Mouse (Mus musculus) brown adipose tissue, adult 24 weeks (tissue): Measurements from ENCODE around the gene Vezf1. TPM values are rescaled to one million over a fixed set of nuclear protein-coding genes. Genes with fewer than 3 reads are reported as not detected.
A peak's percentile ranks its signal among the peaks of the same experiment; 100 is the strongest.

Experiments
- H3K27ac ChIP-seq: fragments of 200-500 bp; replicated peaks from 2 replicates; pipeline ENCODE4 v1.5.1; 2012; ENCODE audit warnings: low read depth, mild to moderate bottlenecking, low read length
- H3K4me1 ChIP-seq: fragments of 200-500 bp; 2 replicates; pipeline ENCODE4 v1.6.1; 2012; ENCODE audit warnings: low read length, mixed read lengths; ENCODE audit not compliant: control insufficient read depth, insufficient read depth, insufficient read length
- H3K4me3 ChIP-seq: fragments of 200-500 bp; 2 replicates; pipeline ENCODE4 v1.5.1; 2012; ENCODE audit warnings: low read depth, mild to moderate bottlenecking, low read length, moderate library complexity; ENCODE audit not compliant: insufficient read depth
- polyA plus RNA-seq: library from polyadenylated mRNA; stranded (reverse); fragments of >200 nt; gene quantifications from 2 replicates; pipeline ENCODE4 v1.2.4, GENCODE M21; 2012; ENCODE audit not compliant: missing spikeins, insufficient read depth, insufficient read length

Gene Vezf1
- polyA plus RNA-seq, 1 experiment = 19.7 TPM

GRCm38 (mm10) chr11:88118817-88119642 lies 51.0 kb downstream of the Vezf1 start:
- H3K27ac ChIP-seq = peak overlapping the region; percentile 99
- H3K4me1 ChIP-seq = peaks cover 51% of the 10 kb centered on the region
- no peak overlapping the region for H3K4me3 ChIP-seq

DNA sequence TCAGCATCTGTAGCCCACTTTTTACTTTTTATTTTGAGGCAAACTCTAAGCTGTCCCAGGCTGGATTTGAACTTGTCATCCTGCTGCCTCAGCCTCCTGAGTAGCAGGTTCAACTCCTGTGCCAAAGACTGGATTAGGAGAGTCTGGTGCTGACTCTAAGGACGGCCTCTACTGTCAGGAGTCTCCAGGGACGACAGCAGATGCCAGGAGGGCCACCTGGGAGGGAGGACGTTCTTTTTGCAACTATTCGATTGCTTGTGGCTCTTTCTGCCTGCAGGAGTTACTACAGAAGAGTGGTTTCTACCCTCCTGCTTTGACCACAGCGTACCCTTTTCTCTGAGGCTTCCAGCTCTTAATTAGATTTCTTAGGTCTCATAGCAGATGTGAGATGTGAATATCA lies 54.5 kb downstream of the Vezf1 start:
- H3K4me3 ChIP-seq = no peak overlapping the region
- no peak overlapping the region for H3K27ac ChIP-seq
- peaks cover 18% of the 10 kb centered on the region for H3K4me1 ChIP-seq

DNA sequence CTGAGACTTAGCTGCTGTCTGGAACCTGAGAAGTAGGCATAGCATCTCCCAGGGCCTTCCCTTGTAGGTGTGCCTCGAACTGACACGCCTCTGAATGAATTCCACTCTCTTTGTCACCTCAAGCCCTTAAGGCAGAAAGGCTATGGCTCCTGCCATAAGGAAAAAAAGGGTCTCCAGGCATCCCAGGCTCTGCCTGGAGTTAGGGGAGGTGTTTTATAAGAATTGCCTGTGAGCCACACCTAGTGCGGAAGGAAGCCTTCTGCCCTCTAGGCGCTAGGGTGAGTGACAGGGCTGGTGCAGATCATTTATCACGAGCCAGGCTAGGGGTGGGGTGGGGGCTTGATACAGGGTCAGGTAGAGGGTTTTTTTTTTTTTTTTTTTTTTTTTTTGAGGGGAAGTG lies 54.9 kb downstream of the Vezf1 start:
- Histone ChIP-seq H3K4me1 (peaks cover 15% of the 10 kb centered on the region), H3K4me3 (no peak overlapping the region), H3K27ac (no peak overlapping the region)

DNA sequence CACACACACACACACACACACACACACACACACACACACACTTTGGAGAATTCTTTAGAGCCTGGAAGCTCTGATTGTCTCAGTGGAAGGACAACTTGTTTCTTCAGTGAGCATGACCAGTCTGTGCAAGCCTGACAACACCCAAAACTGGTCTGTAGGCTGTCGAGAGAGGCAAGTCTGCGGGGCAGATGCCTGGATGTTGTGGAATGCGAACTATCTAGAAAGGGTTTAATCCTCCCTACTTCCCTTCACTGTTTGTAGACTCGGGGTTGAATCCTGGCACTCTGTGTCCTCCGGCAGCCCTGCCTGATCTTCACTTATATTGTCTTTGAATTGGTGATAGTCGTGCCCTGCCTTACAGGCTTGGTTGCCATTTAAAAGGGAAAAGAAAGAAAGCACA lies 55.7 kb downstream of the Vezf1 start:
- H3K4me1 ChIP-seq = peaks cover 14% of the 10 kb centered on the region
- H3K4me3 ChIP-seq = no peak overlapping the region
- no peak overlapping the region for H3K27ac ChIP-seq

- Histone ChIP-seq H3K4me1 (peaks cover 8% of the 10 kb centered on the region), H3K27ac (no peak overlapping the region), H3K4me3 (no peak overlapping the region)
Observed at GRCm38 (mm10) chr11:88125483-88125882, 57.4 kb downstream of the Vezf1 start.

- Histone ChIP-seq H3K4me3 (no peak overlapping the region), H3K4me1 (peaks cover 11% of the 10 kb centered on the region), H3K27ac (no peak overlapping the region)
Observed at GRCm38 (mm10) chr11:88126306-88126793, 58.3 kb downstream of the Vezf1 start.

DNA sequence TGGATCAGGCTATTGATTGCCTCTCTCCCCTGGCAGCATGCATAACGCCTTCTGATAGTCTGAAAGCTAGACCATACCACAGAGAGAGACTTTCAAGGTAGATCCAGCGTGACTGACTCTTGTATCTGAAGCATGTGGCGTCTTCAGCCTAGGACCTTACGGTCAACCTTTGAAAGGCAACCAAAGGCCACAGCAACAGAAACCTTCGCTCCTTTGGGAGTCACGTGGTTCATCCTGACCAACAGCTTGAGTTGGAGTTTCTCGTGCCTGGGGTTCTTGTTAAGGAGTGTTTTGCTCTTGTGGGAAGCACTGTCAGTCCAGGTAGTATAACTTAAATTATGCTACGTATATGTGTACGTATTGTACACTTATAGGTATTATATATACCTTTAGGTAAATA lies 60.4 kb downstream of the Vezf1 start:
- Histone ChIP-seq H3K27ac (no peak overlapping the region), H3K4me3 (no peak overlapping the region), H3K4me1 (peaks cover 25% of the 10 kb centered on the region)

DNA sequence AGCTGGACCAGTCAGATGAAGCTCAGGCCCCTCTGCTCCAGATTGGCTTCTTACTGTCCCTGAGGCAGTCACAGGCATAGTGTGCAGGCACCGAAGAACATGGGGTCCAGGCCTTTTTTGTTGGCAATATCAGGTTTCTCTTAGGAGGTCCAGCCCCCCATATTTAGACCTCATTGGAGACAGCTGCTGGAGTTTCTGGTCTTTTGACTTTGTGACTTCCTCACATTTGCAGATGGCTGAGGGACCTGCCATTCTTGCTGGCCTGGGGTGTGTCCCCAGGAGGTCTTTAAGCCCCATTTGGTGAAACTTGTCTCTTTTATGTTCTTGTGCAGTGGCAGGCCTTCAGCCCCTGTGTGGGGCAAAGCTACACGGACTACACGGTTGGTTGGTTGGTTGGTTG lies 61.2 kb downstream of the Vezf1 start:
- H3K4me1 ChIP-seq = peaks cover 25% of the 10 kb centered on the region
- H3K4me3 ChIP-seq = no peak overlapping the region
- no peak overlapping the region for H3K27ac ChIP-seq

DNA sequence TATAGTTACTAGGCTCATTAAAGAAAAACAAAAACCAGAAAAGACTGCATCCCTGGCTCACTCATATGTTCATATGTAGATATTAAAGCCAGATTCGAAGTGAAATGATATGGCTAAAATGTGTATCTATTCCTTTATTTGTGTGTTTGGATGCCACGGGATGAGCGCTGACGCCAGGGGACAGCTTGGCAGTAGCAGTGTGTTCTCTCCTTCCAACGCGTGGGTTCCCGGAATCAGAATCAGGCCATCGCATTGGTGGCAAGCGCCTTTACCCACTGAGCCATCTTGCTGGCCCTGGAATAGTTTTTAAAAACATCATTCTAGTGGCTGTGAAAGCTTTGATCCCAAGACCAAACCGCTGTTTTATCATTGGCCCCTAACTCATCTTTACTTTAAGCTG lies 61.9 kb downstream of the Vezf1 start:
- no peak overlapping the region for H3K4me3 ChIP-seq
- H3K27ac ChIP-seq = no peak overlapping the region
- peaks cover 25% of the 10 kb centered on the region for H3K4me1 ChIP-seq

DNA sequence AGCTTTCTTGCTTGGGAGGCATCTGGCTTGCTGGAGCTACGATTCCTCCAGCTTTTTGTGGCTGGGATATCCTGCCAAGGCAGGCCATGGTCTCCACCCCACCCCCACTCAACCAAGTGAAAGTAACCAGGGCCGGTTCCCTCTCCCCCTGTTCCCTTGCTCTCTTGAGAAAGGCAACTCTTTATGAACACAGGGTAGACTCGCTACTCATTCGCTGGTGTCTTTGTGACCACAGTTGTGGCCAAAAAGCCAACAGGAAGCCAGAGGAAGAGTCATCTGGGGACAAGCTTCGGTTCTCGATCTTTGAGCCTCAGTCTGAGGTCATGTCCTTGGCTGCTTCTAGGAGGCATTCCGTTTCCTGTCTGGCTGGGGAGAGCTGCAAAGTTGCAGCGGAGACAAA lies 63.8 kb downstream of the Vezf1 start:
- Histone ChIP-seq H3K4me3 (peak overlapping the region; percentile 19), H3K4me1 (peaks cover 25% of the 10 kb centered on the region), H3K27ac (peak overlapping the region; percentile 90)

Other genes with a start within 250 kb of the Vezf1 start
- not detected in 2 replicates for gene Lpo, start 240.0 kb upstream of the Vezf1 start, polyA plus RNA-seq
- gene Mks1, start 215.1 kb upstream of the Vezf1 start, polyA plus RNA-seq = 1.8 and 3.1 TPM in 2 replicates
- not detected in 2 replicates for gene Epx, start 192.7 kb upstream of the Vezf1 start, polyA plus RNA-seq
- gene Olfr462, start 176.0 kb upstream of the Vezf1 start, polyA plus RNA-seq = not detected in 2 replicates
- gene Olfr463, start 170.9 kb upstream of the Vezf1 start, polyA plus RNA-seq = not detected in 2 replicates
- not detected in 2 replicates for gene Olfr464, start 147.3 kb upstream of the Vezf1 start, polyA plus RNA-seq
- 152 and 166 TPM in 2 replicates for gene Dynll2, start 80.7 kb upstream of the Vezf1 start, polyA plus RNA-seq
- gene Srsf1, start 20.9 kb upstream of the Vezf1 start, polyA plus RNA-seq = 52.3 and 109 TPM in 2 replicates
- gene Cuedc1, start 29.8 kb downstream of the Vezf1 start, polyA plus RNA-seq = 7.3 and 15.9 TPM in 2 replicates
- 150 and 192 TPM in 2 replicates for gene Mrps23, start 136.1 kb downstream of the Vezf1 start, polyA plus RNA-seq
- not detected in 2 replicates for gene Ccdc182, start 225.8 kb downstream of the Vezf1 start, polyA plus RNA-seq